Mouse (Mus musculus) embryo, embryonic 10.5 days (tissue): ENCODE measurements around the gene Ctsw.
A peak's percentile ranks its signal among the peaks of the same experiment; 100 is the strongest.
"Not testable (repeated sequence)": the region's sequence is repeated elsewhere in the genome, so short reads cannot be mapped to it uniquely, and the experiment has no call there.

ENCODE experiments used
- DNase-seq: peaks from one replicate; pipeline ENCODE4 v3.0.0-alpha.2; 2015; ENCODE audit warnings: low spot score

Ctsw gene

GRCm38 (mm10) chr19:5468374-5468773, at the start of gene Ctsw:
Ctsw (minus strand) TSS chr19:5468507.
- DNase-seq, result no peak

- DNase-seq, result no peak
These were observed 48.7 kb upstream of the Ctsw start for GRCm38 (mm10) chr19:5516906-5517505.

- no peak for DNase-seq
These were observed 47.8 kb upstream of the Ctsw start for GRCm38 (mm10) chr19:5515840-5516777.

- DNase-seq, result no peak
These were observed 44.7 kb upstream of the Ctsw start for GRCm38 (mm10) chr19:5513005-5513349.

GRCm38 (mm10) chr19:5512091-5513004, 44.0 kb upstream of the Ctsw start:
- no peak for DNase-seq

GRCm38 (mm10) chr19:5511074-5511632, 42.8 kb upstream of the Ctsw start:
- no peak for DNase-seq

GRCm38 (mm10) chr19:5510031-5511026, 42.0 kb upstream of the Ctsw start, which contains the start of gene Snx32:
Snx32 (minus strand) TSS chr19:5510538.
- peak; percentile 96 for DNase-seq

- DNase-seq, result no peak
These were observed 35.4 kb upstream of the Ctsw start, which contains the start of gene 1700020D05Rik for GRCm38 (mm10) chr19:5503687-5504086. 1700020D05Rik (minus strand) TSS chr19:5503787.

GRCm38 (mm10) chr19:5500330-5500875, 32.1 kb upstream of the Ctsw start:
- no peak for DNase-seq

GRCm38 (mm10) chr19:5496052-5496370, 27.7 kb upstream of the Ctsw start:
- DNase-seq, result no peak

GRCm38 (mm10) chr19:5495353-5496051, 27.2 kb upstream of the Ctsw start:
- DNase-seq, result no peak

GRCm38 (mm10) chr19:5494314-5494713, 26.0 kb upstream of the Ctsw start:
- DNase-seq, result no peak

- not testable (repeated sequence) for DNase-seq
These were observed 25.0 kb upstream of the Ctsw start for GRCm38 (mm10) chr19:5493301-5493721.

- DNase-seq, result no peak
These were observed 24.3 kb upstream of the Ctsw start for GRCm38 (mm10) chr19:5492641-5493040.

- peak; percentile 86 for DNase-seq
These were observed 22.8 kb upstream of the Ctsw start for GRCm38 (mm10) chr19:5490898-5491708.

- peak; percentile 97 for DNase-seq
These were observed 22.1 kb upstream of the Ctsw start, which contains the start of gene Cfl1 for GRCm38 (mm10) chr19:5490313-5490897. Cfl1 (plus strand) TSS chr19:5490455.

GRCm38 (mm10) chr19:5489721-5490120, 21.4 kb upstream of the Ctsw start:
- not testable (repeated sequence) for DNase-seq

- peak; percentile 100 for DNase-seq
These were observed 20.7 kb upstream of the Ctsw start for GRCm38 (mm10) chr19:5488878-5489571.
